Mouse (Mus musculus): ENCODE measurements around the gene Tuba3b.

DNA sequence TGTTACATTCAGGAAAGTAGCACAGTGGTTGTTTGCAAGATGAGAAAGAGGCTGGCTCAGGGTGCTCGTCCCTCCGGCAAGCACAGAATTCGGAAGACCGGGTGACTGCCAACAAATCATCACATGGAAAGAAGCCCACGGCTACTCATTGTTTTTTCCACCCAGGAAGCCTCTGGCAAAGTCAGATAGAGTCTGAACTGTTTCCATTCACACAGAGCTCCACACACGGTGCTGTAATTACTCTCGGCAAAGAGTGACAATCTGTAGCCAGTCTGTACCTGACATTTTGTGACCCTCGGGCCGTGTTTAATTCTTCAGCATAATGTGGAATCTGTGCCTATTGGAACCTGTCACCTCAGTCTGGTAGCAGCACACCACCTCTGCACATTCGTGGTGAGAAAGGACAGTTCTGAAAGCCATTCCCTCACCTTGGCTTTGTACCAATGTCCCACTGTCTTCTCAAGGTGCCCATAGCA is 54.1 kb downstream of the Tuba3b start:
- TF ChIP-seq ZC3H11A (IDR thresholded peaks at IDR 0.05; ENCODE audit: low read depth, low read length) (no peak), CTCF (conservative IDR thresholded peaks at IDR 0.05 in 1 of 2, IDR thresholded peaks at IDR 0.05 in 1 of 2; ENCODE audit: low read depth in 2 of 2, low read length in 2 of 2) (no peak)
